Mouse (Mus musculus): Measurements from ENCODE around the gene Dip2b.

The Dip2b gene

GRCm38 (mm10) chr15:100263246-100263905 is 224.9 kb downstream of the Dip2b start:
- DNase-seq (ENCODE audit: low read depth): peak; percentile 46

GRCm38 (mm10) chr15:100265586-100266325 is 227.3 kb downstream of the Dip2b start:
- peak; percentile 20 for DNase-seq (ENCODE audit: low read depth)

DNA sequence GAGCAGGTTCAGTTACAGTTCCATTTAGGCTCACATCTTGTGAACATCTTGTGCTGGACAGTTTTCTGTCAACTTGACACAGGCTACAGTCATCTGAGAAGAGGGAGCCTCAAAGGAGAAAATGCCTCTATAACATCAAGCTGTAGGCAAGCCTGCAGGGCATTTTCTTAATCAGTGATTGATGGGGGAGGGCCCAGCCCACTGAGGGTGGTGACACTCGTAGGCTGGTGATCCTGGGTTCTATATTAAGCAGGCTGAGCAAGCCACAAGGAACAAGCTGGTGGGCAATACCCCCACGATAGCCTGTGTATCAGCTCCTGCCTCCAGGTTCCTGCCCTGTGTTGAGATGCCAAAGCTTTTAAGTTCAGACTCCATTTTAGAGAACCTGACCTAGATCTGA is 230.5 kb downstream of the Dip2b start:
- DNase-seq (ENCODE audit: low read depth): no peak

Data from induced T-regulatory cell, adult 2 months (primary cell).